Mouse (Mus musculus) gastrocnemius, adult 8-10 months (tissue): ENCODE measurements around the gene Apbb2. TPM values are rescaled to one million over a fixed set of nuclear protein-coding genes. Genes with fewer than 3 reads are reported as not detected.

ENCODE experiments used
- DNase-seq, 2 experiments: peaks; one replicate each; pipeline ENCODE4 v3.0.0; 2022; ENCODE audit warnings: low spot score in 2 of 2
- total RNA-seq, 4 experiments: library from RNA; stranded (reverse); gene quantifications; 2 replicates each; pipeline ENCODE4 v1.2.4; 2022

The Apbb2 gene
- total RNA-seq, 4 experiments from 2014 or later: 29.3 to 55.9 (median 38.8) TPM

DNA sequence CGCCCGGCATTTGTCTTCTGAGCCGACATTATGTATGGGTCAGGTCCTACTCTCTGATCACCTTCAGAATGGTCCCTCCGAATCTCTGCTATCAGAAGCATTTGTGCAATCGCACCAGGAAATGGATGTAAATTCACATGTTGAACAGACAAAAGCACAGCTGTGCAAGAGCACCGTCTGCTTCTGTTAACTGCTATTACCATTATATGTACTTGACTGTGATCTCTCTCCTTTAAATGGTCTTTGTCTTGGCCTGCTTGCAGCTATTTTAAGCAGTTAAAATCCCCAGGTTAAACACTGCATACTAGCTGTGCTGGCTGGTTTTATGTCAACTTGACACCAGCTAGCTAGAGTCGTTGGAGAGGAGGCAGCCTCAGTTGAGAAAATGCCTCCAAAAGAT lies 132.6 kb downstream of the Apbb2 start:
- no peak for DNase-seq

DNA sequence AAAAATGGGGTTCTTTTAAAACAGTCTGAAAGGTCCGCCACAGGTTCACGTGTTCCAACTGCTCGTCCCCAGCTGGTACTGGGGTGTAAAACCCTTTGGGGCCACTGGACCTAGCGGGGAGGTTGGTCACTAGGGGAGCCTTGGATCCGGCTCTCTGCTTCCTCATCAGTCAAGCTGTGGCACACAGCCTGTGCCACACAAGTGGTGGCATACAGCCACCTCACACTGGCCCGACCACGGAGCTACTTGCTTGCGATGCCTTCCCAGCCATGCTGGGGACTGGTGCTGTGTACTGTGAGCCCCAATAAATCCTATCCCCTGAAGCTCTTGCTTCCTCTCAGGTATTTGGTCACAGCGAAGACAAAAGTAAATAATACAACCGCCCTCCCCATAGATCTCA lies 142.3 kb downstream of the Apbb2 start:
- no peak for DNase-seq

GRCm38 (mm10) chr5:66475824-66476223 lies 142.8 kb downstream of the Apbb2 start:
- DNase-seq: no peak

DNA sequence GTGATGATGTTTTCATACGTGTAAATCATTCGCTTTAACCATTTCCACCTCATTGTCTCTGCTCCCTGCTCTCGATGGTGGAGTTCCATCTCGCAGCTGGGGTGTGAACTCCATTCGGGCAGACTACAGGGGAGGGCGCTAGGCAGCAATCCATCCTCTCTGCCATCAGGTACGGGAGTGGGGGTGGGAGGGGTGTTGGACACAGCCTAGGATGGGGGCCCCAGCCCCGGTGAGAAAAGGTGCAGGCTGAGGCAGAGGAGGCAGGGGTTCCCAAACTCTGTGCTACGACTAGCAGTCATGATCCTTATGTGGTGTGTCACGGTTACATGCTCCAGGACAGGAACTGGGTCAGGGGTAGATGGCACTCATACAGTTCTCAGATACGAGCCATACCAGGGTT lies 144.4 kb downstream of the Apbb2 start:
- no peak for DNase-seq

- DNase-seq: no peak
Observed at GRCm38 (mm10) chr5:66473599-66473998, 145.0 kb downstream of the Apbb2 start.

- DNase-seq: no peak
Observed at GRCm38 (mm10) chr5:66470837-66471236, 147.7 kb downstream of the Apbb2 start.

DNA sequence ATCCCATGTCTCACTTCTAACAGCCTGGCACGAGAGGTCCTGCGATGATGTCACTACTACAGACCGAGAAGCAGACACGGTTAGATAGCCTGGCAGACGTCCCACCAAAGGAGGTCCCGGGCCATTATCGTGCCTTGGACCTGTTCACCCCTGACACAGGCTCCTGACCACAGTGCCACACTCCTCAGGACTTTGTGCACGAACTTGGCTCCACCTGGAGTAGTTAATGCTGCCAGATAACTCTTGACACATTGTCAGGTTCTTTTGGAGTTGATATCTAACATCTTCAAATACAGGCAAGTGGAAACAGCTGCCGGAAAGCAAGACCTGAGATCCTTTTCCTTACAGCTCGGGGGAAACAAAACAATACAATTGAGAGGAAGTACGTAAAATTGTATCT lies 148.9 kb downstream of the Apbb2 start:
- no peak for DNase-seq

- no peak for DNase-seq
Observed at GRCm38 (mm10) chr5:66468331-66469001, 150.1 kb downstream of the Apbb2 start.

- no peak for DNase-seq
Observed at GRCm38 (mm10) chr5:66462665-66463064, 155.9 kb downstream of the Apbb2 start.

- no peak for DNase-seq
Observed at GRCm38 (mm10) chr5:66458851-66459250, 159.7 kb downstream of the Apbb2 start.

DNA sequence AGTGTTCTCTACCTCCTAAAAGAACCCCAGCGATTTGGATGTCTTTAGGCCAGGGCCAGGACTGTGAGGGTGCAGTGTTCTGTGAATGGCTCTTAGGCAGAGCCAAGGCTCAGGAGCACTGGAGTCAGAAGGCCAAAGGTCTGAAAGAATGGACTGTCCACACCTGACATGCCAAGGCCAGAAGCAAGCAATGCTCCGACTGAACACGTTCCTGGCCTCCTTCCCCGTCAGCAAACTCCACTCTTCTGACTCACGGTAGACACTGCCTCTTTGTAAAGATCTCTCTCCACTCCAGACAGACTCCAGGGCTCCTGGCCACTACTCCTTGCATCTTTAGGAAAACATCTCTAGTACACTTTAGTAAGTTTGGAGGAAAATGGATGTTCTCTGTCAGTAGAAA lies 163.3 kb downstream of the Apbb2 start:
- no peak for DNase-seq

DNA sequence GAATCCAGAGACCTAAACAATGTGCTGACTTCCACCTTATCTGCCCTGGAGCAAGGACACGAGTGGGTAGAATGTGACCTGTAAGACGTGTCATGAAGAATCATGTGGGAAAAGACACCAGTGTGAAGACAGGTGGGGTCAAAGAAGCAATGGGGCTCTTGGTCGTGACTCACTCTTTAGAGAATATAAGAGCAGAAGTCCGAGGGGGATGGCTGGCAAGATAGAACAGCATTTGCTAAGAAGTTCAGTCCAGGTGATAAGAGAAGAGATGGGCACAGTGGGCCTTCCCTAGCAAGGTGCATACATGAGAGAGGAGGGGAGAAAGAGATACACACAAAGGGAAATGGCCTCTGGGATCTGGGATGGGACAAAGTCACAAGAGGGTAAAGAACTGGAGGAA lies 163.8 kb downstream of the Apbb2 start:
- no peak for DNase-seq

DNA sequence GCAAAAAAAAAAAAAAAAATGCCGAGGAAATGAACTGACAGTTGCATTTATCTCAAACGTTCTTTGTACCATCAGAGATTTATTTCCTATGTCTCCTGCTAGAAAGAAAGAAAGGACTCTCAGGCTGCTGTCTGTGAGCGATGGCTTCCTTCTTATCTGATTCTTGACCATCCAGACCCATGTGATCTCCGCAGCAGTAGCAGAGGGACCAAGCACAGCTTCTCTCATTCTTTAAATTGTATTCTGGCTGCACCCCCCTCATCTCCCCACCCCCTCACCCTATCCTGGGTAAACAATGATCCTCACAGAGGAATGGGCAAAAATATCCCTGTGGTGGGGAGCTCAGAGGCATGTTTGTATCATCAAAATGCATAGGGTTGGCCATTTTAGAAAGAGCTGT lies 165.5 kb downstream of the Apbb2 start:
- DNase-seq: no peak

GRCm38 (mm10) chr5:66451561-66451960 lies 167.0 kb downstream of the Apbb2 start:
- DNase-seq: no peak

GRCm38 (mm10) chr5:66445497-66445896 lies 173.1 kb downstream of the Apbb2 start:
- no peak for DNase-seq

DNA sequence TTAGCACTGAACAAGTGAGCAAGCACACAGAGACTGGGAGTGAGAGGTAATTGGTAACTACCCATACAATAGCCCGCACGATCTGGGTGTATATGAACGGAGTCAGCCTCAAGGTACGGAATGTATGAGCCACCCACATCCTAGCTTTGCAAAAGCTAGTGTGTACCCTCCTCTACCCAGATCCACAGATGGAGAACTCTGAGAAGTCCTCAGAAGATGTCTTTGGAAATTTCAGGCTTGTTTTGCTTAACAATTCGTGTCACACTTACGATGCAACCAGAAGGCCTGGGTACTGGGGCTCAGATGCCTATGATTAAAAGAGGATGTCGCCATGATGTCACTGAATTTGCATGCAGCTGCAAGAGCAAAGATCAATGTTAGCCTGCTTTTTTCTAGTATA lies 176.3 kb downstream of the Apbb2 start:
- DNase-seq: no peak

GRCm38 (mm10) chr5:66436791-66437246 lies 181.8 kb downstream of the Apbb2 start:
- no peak for DNase-seq

GRCm38 (mm10) chr5:66435158-66435557 lies 183.4 kb downstream of the Apbb2 start:
- DNase-seq: no peak

DNA sequence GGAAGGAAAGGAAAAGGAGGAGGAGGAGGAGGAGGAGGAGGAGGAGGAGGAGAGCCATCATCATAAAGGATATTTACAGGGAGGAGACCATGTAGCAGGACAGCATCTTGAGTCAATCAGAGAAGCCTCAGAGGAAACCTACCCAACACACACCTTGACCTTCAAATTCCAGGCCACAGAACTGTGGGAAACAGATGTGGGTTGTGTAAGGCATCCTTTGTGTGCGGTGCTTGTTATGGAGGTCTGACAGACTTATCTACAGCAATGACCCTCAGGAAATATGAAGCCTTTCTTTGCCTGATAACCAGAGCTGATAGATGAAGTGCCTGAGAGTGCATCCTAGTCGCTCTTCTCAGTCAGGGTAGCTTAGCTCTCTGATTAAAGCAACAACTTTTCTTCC lies 189.5 kb downstream of the Apbb2 start:
- no peak for DNase-seq

DNA sequence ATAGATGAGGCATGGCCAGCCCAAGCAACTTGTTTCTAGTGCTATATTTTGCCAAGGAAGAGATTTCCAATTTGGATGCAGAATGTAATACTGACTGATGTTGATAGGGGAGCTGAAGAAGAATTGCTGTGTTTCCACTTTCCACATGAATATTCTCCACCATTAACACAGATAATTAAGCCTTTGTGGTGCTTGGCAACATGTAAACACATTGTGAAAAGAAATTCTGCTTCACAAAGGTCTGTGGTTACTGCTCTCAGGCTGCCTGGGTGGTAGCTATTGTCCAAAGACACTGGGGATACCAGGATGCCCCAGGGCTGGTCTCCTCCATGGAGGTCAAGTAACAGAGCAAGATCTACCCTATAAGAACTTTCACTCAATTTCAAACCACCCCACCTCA lies 190.5 kb downstream of the Apbb2 start:
- no peak for DNase-seq

GRCm38 (mm10) chr5:66423909-66424308 lies 194.7 kb downstream of the Apbb2 start:
- DNase-seq: no peak

DNA sequence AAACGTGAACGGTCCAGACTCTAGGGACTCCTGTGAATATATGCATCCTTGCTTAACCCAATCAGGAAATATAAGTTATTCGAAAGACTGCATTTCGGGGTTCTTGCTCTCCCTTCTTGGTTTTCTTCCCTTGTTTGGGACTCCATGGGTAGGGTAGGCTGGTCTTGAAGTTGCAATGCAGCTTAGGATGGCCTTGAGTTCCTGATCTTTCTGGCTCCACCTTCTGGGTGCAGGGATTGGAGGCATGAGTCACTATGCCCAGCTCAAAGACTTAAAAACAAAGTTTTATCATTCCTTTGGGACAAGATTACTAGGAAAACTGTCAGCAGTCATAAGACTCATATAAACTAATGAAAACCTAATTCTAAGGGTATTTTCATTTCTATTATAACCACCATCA lies 195.1 kb downstream of the Apbb2 start:
- DNase-seq: no peak

DNA sequence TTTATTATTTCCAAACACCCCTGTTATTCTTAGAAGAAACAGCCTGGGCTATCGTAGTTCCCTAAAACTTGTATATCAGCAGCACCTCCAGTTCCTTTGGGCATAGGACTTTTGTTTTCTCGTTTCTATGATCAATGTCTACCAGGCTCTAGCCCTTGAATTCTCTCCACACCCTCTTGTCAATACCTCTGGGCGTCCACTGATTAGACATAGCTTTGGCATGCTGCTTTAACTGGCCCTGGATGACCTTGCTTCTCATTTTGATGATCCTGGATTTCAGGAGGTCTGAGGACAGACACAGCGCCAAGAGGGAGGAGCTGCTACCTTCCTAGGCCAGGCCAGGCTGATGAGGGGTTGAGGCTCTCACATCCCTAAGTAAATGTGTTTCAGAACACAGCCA lies 196.6 kb downstream of the Apbb2 start:
- DNase-seq: no peak

GRCm38 (mm10) chr5:66421230-66421629 lies 197.4 kb downstream of the Apbb2 start:
- DNase-seq: no peak
